ENCODE assay signal across 19 mouse cellular contexts in genomic region chr1:67789371-67789770, GRCm38 (mm10).
A peak's percentile ranks its signal among the peaks of the same experiment; 100 is the strongest.
DNase-seq lines count a peak whose midpoint lies in the region; ATAC-seq lines count a peak whose summit lies in the region.
"Had no signal": no experiment of that assay in that cellular context is flagged by ENCODE, and none has a peak within 500 bp of the region (broad histone marks: within the 10 kb centered on the region; RNA-seq: fewer than 3 reads in every experiment).

No protein-coding gene starts in this region.

- H3K4me3 ChIP-seq in midbrain, embryonic 11.5 days (ENCODE audit: low read depth, low read length) = no peak overlapping the region
- H3K4me3 ChIP-seq in midbrain, embryonic 10.5 days = no peak overlapping the region

- peak; percentile 63 for DNase-seq in heart, adult 11 months
- no peak for DNase-seq in heart, postnatal 10 days
- DNase-seq in midbrain, embryonic 11.5 days (ENCODE audit: low spot score, missing footprints) = peak; percentile 53
- no peak for DNase-seq in midbrain, embryonic 10.5 days (ENCODE audit: low spot score)
- DNase-seq: adrenal gland, adult 2 months; adrenal gland, adult 8-10 months; adrenal gland, postnatal 10 days; adrenal gland, postnatal 14 days; adrenal gland, postnatal 25 days; adrenal gland, postnatal 36 days; B cell, adult 2 months; cerebellum, adult 11 months; cerebellum, adult 11-12 months; cerebellum, adult 18-20 months had no signal

- intact Hi-C loops in heart, postnatal 10 days (cut with DNase I) = no loop called here

- H3K4me1 ChIP-seq in midbrain, embryonic 11.5 days (ENCODE audit: control insufficient read depth, insufficient read depth, low read length) = no peaks in the 10 kb centered on the region
- H3K4me1 ChIP-seq in midbrain, embryonic 10.5 days = no peaks in the 10 kb centered on the region

- H3K27ac ChIP-seq in midbrain, embryonic 11.5 days (ENCODE audit: low read depth, low read length) = no peak overlapping the region
- H3K27ac ChIP-seq in midbrain, embryonic 10.5 days (replicated peaks) = no peak overlapping the region

- H3K9ac ChIP-seq in midbrain, embryonic 11.5 days (ENCODE audit: low read length) = no peak overlapping the region

- no peaks in the 10 kb centered on the region for H3K9me3 ChIP-seq in midbrain, embryonic 11.5 days (ENCODE audit: control insufficient read depth, low read length)
- no peaks in the 10 kb centered on the region for H3K9me3 ChIP-seq in midbrain, embryonic 10.5 days (replicated peaks)
- H3K9me3 ChIP-seq: G1E had no signal

- no peaks in the 10 kb centered on the region for H3K36me3 ChIP-seq in midbrain, embryonic 11.5 days (ENCODE audit: control insufficient read depth, insufficient read depth, low read length)
- H3K36me3 ChIP-seq in midbrain, embryonic 10.5 days = no peaks in the 10 kb centered on the region
- H3K36me3 ChIP-seq: G1E had no signal

- H3K27me3 ChIP-seq in midbrain, embryonic 11.5 days (ENCODE audit: control insufficient read depth, insufficient read depth, low read length) = no peaks in the 10 kb centered on the region
- H3K27me3 ChIP-seq in midbrain, embryonic 10.5 days (ENCODE audit: low read depth, poor library complexity, severe bottlenecking) = no peaks in the 10 kb centered on the region
- H3K27me3 ChIP-seq: CH12.LX had no signal

- ATAC-seq in midbrain, embryonic 11.5 days (ENCODE audit: low FRiP score) = no peak
- ATAC-seq: activated CD4-positive, CD25-positive, alpha-beta regulatory T cell, adult 4 months; CD4-positive, CD25-positive, alpha-beta regulatory T cell, adult 4 months; Patski had no signal

- H3K4me2 ChIP-seq in midbrain, embryonic 11.5 days = no peak overlapping the region

- WGBS in midbrain, embryonic 11.5 days = 87% methylated on average over 1 of the region's 1 CpGs
- 90% methylated on average over 1 of the region's 1 CpGs for WGBS in midbrain, embryonic 10.5 days

Comparison
In these comparisons a context has a peak if more than half of its experiments do, and no peak if none do; other contexts are left out.
1. DNase-seq: peak in heart, adult 11 months (single experiment) and midbrain, embryonic 11.5 days (single experiment); none in heart, postnatal 10 days (0 of 2) and midbrain, embryonic 10.5 days (single experiment).